Mouse (Mus musculus) MEL (cell line): ENCODE results near the gene B3galt5. TPM values are rescaled to one million over a fixed set of nuclear protein-coding genes. Genes with fewer than 3 reads are reported as not detected.

Source experiments
- DNase-seq: peaks from one replicate; pipeline ENCODE4 v3.0.0; 2011; ENCODE audit warnings: low read depth, low spot score
- H3K27ac ChIP-seq: 2 replicates; pipeline ENCODE4 v1.5.1; 2012; ENCODE audit warnings: low read depth, mild to moderate bottlenecking, control low read depth, low read length, moderate library complexity; ENCODE audit not compliant: control insufficient read depth
- H3K27me3 ChIP-seq, 2 experiments: fragments of 150-350 bp in 1 of 2; sonication (generic) in 1 of 2; 2 replicates each; pipeline ENCODE4 v1.6.1; 2012; ENCODE audit warnings: low read length in 2 of 2, mild to moderate bottlenecking in 2 of 2, improper control_type of control experiment in 1 of 2, moderate library complexity in 1 of 2; ENCODE audit not compliant: insufficient read depth in 2 of 2, control insufficient read depth in 1 of 2
- H3K36me3 ChIP-seq, 2 experiments: 2 replicates each; pipeline ENCODE4 v1.6.1; 2012 to 2014; ENCODE audit warnings: low read length in 2 of 2, improper control_type of control experiment in 1 of 2, inconsistent platforms in 1 of 2, mild to moderate bottlenecking in 1 of 2; ENCODE audit not compliant: insufficient read depth in 2 of 2, control insufficient read depth in 1 of 2
- H3K4me1 ChIP-seq, 2 experiments: fragments of 150-350 bp in 1 of 2; sonication (generic) in 1 of 2; 2 replicates each; pipeline ENCODE4 v1.6.1; 2012; ENCODE audit warnings: low read length in 2 of 2, improper control_type of control experiment in 1 of 2, mild to moderate bottlenecking in 1 of 2; ENCODE audit not compliant: insufficient read depth in 2 of 2, control insufficient read depth in 1 of 2
- H3K4me3 ChIP-seq, 2 experiments: fragments of 150-350 bp in 1 of 2; sonication (generic) in 1 of 2; 2 replicates each; pipeline ENCODE4 v1.5.1; 2012; ENCODE audit warnings: low read depth in 2 of 2, low read length in 2 of 2, mild to moderate bottlenecking in 2 of 2, moderate library complexity in 2 of 2, control low read depth in 1 of 2, improper control_type of control experiment in 1 of 2; ENCODE audit not compliant: control insufficient read depth in 1 of 2, insufficient read depth in 1 of 2
- H3K79me2 ChIP-seq: 2 replicates; pipeline ENCODE4 v1.6.1; 2012; ENCODE audit warnings: mild to moderate bottlenecking, low read length, moderate library complexity; ENCODE audit not compliant: control insufficient read depth, poor library complexity, insufficient read depth
- H3K9ac ChIP-seq: 2 replicates; pipeline ENCODE4 v1.6.1; 2012; ENCODE audit warnings: low read depth, mild to moderate bottlenecking, control low read depth, low read length, moderate library complexity; ENCODE audit not compliant: control insufficient read depth, poor library complexity, severe bottlenecking
- H3K9me3 ChIP-seq: fragments of 150-350 bp; sonication (generic); replicated peaks from 2 replicates; pipeline ENCODE4 v1.6.1; 2012; ENCODE audit warnings: mild to moderate bottlenecking, low read length, improper control_type of control experiment, moderate library complexity; ENCODE audit not compliant: insufficient read depth
- BHLHE40 ChIP-seq: IDR thresholded peaks from 2 replicates; pipeline ENCODE4 v1.6.1; 2012; ENCODE audit warnings: low read depth, mild to moderate bottlenecking, inconsistent platforms, low read length, improper control_type of control experiment, borderline replicate concordance
- CHD1 ChIP-seq: IDR thresholded peaks from 2 replicates; pipeline ENCODE4 v1.6.1; 2012; ENCODE audit warnings: low read depth, mild to moderate bottlenecking, inconsistent platforms, low read length, improper control_type of control experiment
- CTCF ChIP-seq, 3 experiments: IDR thresholded peaks in 2 of 3; conservative IDR thresholded peaks in 1 of 3; 2 replicates each; pipeline ENCODE4 v1.5.1; 2011 to 2012; ENCODE audit warnings: low read length in 3 of 3, low read depth in 2 of 3, mild to moderate bottlenecking in 2 of 3, improper control_type of control experiment in 1 of 3, inconsistent platforms in 1 of 3, mixed read lengths in 1 of 3, moderate library complexity in 1 of 3; ENCODE audit not compliant: control insufficient read depth in 1 of 3, insufficient read depth in 1 of 3, poor library complexity in 1 of 3, severe bottlenecking in 1 of 3
- ELF1 ChIP-seq: IDR thresholded peaks from 2 replicates; pipeline ENCODE4 v1.6.1; 2014; ENCODE audit warnings: low read depth, mild to moderate bottlenecking, inconsistent platforms, low read length, improper control_type of control experiment, moderate library complexity
- EP300 ChIP-seq, 2 experiments: IDR thresholded peaks; 2 replicates each; pipeline ENCODE4 v1.6.1; 2011; ENCODE audit warnings: improper control_type of control experiment in 2 of 2, low read length in 2 of 2, low read depth in 1 of 2, mild to moderate bottlenecking in 1 of 2
- HCFC1 ChIP-seq: IDR thresholded peaks from 2 replicates; pipeline ENCODE4 v1.6.1; 2012; ENCODE audit warnings: low read depth, mild to moderate bottlenecking, inconsistent platforms, low read length, improper control_type of control experiment, moderate library complexity
- MAX ChIP-seq: IDR thresholded peaks from 2 replicates; pipeline ENCODE4 v1.6.1; 2011; ENCODE audit warnings: low read length, improper control_type of control experiment
- MEF2A ChIP-seq: IDR thresholded peaks from 2 replicates; pipeline ENCODE4 v1.6.1; 2014; ENCODE audit warnings: low read depth, mild to moderate bottlenecking, inconsistent platforms, low read length, improper control_type of control experiment; ENCODE audit not compliant: poor library complexity, insufficient replicate concordance, severe bottlenecking; ENCODE audit errors: extremely low read depth
- MYC ChIP-seq: IDR thresholded peaks from 2 replicates; pipeline ENCODE4 v1.6.1; 2011; ENCODE audit warnings: low read depth, mild to moderate bottlenecking, low read length, improper control_type of control experiment, moderate library complexity
- POLR2AphosphoS2 ChIP-seq: IDR thresholded peaks from 2 replicates; pipeline ENCODE4 v1.6.1; 2011; ENCODE audit warnings: low read length, improper control_type of control experiment
- RAD21 ChIP-seq: IDR thresholded peaks from 2 replicates; pipeline ENCODE4 v1.6.1; 2011; ENCODE audit warnings: mild to moderate bottlenecking, low read depth, low read length, improper control_type of control experiment
- RCOR1 ChIP-seq: IDR thresholded peaks from 2 replicates; pipeline ENCODE4 v1.6.1; 2012; ENCODE audit warnings: low read depth, mild to moderate bottlenecking, inconsistent platforms, low read length, improper control_type of control experiment
- SIN3A ChIP-seq: IDR thresholded peaks from 2 replicates; pipeline ENCODE4 v1.6.1; 2012; ENCODE audit warnings: low read length, improper control_type of control experiment, inconsistent platforms
- TAL1 ChIP-seq: IDR thresholded peaks from 2 replicates; pipeline ENCODE4 v1.6.1; 2012; ENCODE audit warnings: mild to moderate bottlenecking, inconsistent platforms, low read length, moderate library complexity, mixed read lengths
- TBP ChIP-seq: IDR thresholded peaks from 2 replicates; pipeline ENCODE4 v1.8.0; 2011; ENCODE audit warnings: low read depth, low read length, improper control_type of control experiment
- USF1 ChIP-seq: IDR thresholded peaks from 2 replicates; pipeline ENCODE4 v1.6.1; 2014; ENCODE audit warnings: low read depth, mild to moderate bottlenecking, inconsistent platforms, low read length, improper control_type of control experiment, moderate library complexity
- ZNF384 ChIP-seq: IDR thresholded peaks from 2 replicates; pipeline ENCODE4 v1.6.1; 2012; ENCODE audit warnings: low read depth, mild to moderate bottlenecking, inconsistent platforms, low read length, improper control_type of control experiment
- polyA plus RNA-seq, 2 experiments: library from polyadenylated mRNA; stranded (reverse) in 1 of 2; unstranded in 1 of 2; fragments of >175 nt in 1 of 2; fragments of >200 nt in 1 of 2; gene quantifications; 2 replicates each; pipeline versions ENCODE4 v1.2.1 to v1.2.4; 2012; ENCODE audit warnings: low replicate concordance in 2 of 2, low read depth in 1 of 2; ENCODE audit not compliant: insufficient read length in 2 of 2, insufficient read depth in 1 of 2, missing spikeins in 1 of 2
- total RNA-seq: library from RNA; depleted of rRNA; stranded (reverse); fragments of 300-350 nt; gene quantifications from 2 replicates; pipeline ENCODE4 v1.2.3, GENCODE M21; 2012

The B3galt5 gene
- total and polyA plus RNA-seq, 3 experiments, result not detected

DNA sequence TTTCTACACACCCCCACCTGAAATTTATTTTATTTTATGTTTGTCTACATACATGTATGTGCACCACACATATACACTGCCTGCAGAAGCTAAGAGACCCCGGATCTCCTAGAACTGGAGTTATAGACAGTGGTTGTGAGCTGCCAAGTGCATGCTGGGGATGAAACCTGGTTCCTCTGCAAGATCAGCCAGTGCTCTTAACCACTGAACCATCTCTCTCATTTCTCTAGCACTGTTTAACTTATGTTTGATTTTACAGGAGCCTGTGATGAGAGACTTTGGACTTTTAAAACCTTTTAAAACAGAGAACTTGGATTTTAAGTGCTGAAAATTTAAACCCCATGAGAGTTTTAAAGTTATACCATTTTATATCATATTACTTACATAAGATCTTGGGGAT lies 87.1 kb downstream of the B3galt5 start:
- TF ChIP-seq MYC (no peak), CTCF (IDR thresholded peaks at IDR 0.05 in 2 of 3, conservative IDR thresholded peaks at IDR 0.05 in 1 of 3; ENCODE audit: control insufficient read depth in 1 of 3, insufficient read depth in 1 of 3, low read depth in 2 of 3, low read length in 3 of 3, poor library complexity in 1 of 3, severe bottlenecking in 1 of 3) (no peak), RCOR1 (no peak), SIN3A (no peak), USF1 (no peak), TAL1 (no peak)
- TF ChIP-seq, all 39 proteins: peak for 0
- DNase-seq, result no peak
- H3K36me3 ChIP-seq, result no peaks in the 10 kb centered on the region

DNA sequence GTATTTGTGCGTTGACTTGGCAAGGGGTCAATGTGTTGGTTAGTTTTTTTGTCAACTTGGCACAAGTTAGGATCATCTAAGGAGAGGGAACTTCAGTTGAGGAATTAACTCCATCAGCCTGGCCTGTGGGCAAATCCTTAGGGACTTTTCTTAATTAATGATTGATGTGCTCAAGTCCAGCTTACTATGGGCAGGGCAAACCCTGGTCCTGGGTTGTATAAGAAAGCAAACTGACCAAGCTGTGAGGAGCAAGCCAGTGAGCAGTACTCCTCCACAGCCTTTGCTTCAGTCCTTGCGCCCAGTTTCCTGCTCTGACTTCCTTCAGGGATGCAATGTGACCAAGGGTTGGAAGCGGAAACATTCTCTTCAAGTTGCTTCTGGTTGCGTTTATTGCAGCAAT lies 87.6 kb downstream of the B3galt5 start:
- Histone ChIP-seq H3K36me3 (no peaks in the 10 kb centered on the region), H3K27ac (no peak overlapping the region), H3K79me2 (no peaks in the 10 kb centered on the region), H3K4me3 (no peak overlapping the region)
- no peak for TF ChIP-seq TBP
- no peak for TF ChIP-seq HCFC1
- TF ChIP-seq RAD21, result no peak
- no peak for TF ChIP-seq EP300 (IDR thresholded peaks at IDR 0.05; ENCODE audit: low read depth in 1 of 2, low read length in 2 of 2)
- TF ChIP-seq ELF1, result no peak
- TF ChIP-seq POLR2AphosphoS2, result no peak
- no peak for TF ChIP-seq BHLHE40
- TF ChIP-seq CHD1, result no peak
- no peak for TF ChIP-seq USF1
- TF ChIP-seq MEF2A, result no peak
- no peak for TF ChIP-seq ZNF384
- no peak for TF ChIP-seq MAX
- TF ChIP-seq, all 39 proteins: peak for 0
- H3K27me3 ChIP-seq, result no peaks in the 10 kb centered on the region
- no peaks in the 10 kb centered on the region for H3K4me1 ChIP-seq
- H3K9ac ChIP-seq, result no peak overlapping the region
- no peak for DNase-seq
- H3K9me3 ChIP-seq, result no peaks in the 10 kb centered on the region

More for the DNA sequence above, 87.1 kb downstream of the B3galt5 start:
- Histone ChIP-seq H3K4me1 (no peaks in the 10 kb centered on the region), H3K9me3 (no peaks in the 10 kb centered on the region), H3K4me3 (no peak overlapping the region), H3K79me2 (no peaks in the 10 kb centered on the region), H3K27me3 (no peaks in the 10 kb centered on the region), H3K27ac (no peak overlapping the region), H3K9ac (no peak overlapping the region)
